20 mouse cellular contexts compared by ENCODE assay signal in the genomic region with DNA sequence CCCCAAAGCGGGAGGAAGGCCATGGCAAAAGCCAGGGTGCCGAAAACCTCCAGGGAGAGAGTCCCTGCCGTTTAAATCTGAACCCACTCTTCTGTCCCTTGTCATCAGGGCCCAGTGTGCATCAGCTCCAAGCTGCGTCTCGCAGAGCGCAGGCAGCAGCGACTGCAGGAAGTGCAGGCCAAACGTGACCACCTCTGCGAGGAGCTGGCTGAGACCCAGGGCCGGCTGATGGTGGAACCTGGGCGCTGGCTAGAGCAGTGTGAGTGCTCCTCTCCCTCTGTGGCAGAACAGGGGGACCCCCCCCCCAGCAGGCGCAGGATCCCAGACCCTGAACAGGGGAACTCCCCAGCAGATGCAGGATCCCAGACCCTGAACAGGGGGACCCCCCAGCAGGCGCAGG. TPM values are rescaled to one million over a fixed set of nuclear protein-coding genes. Genes with fewer than 3 reads are reported as not detected.
"Had no signal": no experiment of that assay in that cellular context is flagged by ENCODE, and none has a peak within 500 bp of the region (broad histone marks: within the 10 kb centered on the region; RNA-seq: fewer than 3 reads in every experiment).

No protein-coding gene starts in this region.

- H3K27me3 ChIP-seq: kidney, embryonic 15.5 days; limb, embryonic 12.5 days; limb, embryonic 15.5 days; lung, embryonic 15.5 days; stomach, embryonic 15.5 days had no signal

- DNase-seq: layer of hippocampus, adult 9-11 months; liver, postnatal 0 days; lung, postnatal 4 days; retina, postnatal 1 day; right cerebral cortex, postnatal 25 days; spleen, adult 18-20 months; thymus, postnatal 25 days had no signal

- H3K27ac ChIP-seq: kidney, embryonic 15.5 days; limb, embryonic 12.5 days; limb, embryonic 15.5 days; liver, embryonic 14.5 days; lung, embryonic 15.5 days; midbrain, embryonic 12.5 days; neural tube, embryonic 13.5 days; stomach, embryonic 15.5 days had no signal

- H3K4me3 ChIP-seq: kidney, embryonic 15.5 days; limb, embryonic 12.5 days; limb, embryonic 15.5 days; lung, embryonic 15.5 days; midbrain, embryonic 12.5 days; myocyte; neural tube, embryonic 13.5 days; stomach, embryonic 15.5 days had no signal

- H3K9ac ChIP-seq: kidney, embryonic 15.5 days; limb, embryonic 12.5 days; limb, embryonic 15.5 days; liver, embryonic 14.5 days; liver, postnatal 0 days; lung, embryonic 15.5 days; midbrain, embryonic 12.5 days; neural tube, embryonic 13.5 days; stomach, embryonic 15.5 days had no signal

- H3K9me3 ChIP-seq: kidney, embryonic 15.5 days; limb, embryonic 12.5 days; limb, embryonic 15.5 days; lung, embryonic 15.5 days; midbrain, embryonic 12.5 days; neural tube, embryonic 13.5 days; stomach, embryonic 15.5 days had no signal

- H3K36me3 ChIP-seq: lung, embryonic 15.5 days had no signal

RNA-seq across cellular contexts. Expression of a gene that starts 33.7 kb away (rescaled TPM):
- total RNA-seq: megakaryocyte progenitor cell, adult 5-6 weeks; megakaryocyte-erythroid progenitor cell, adult 5-6 weeks; monocyte, adult 5-6 weeks; neutrophil, adult 5-6 weeks had no signal
